ENCODE assay signal across 29 mouse cellular contexts in the genomic region with DNA sequence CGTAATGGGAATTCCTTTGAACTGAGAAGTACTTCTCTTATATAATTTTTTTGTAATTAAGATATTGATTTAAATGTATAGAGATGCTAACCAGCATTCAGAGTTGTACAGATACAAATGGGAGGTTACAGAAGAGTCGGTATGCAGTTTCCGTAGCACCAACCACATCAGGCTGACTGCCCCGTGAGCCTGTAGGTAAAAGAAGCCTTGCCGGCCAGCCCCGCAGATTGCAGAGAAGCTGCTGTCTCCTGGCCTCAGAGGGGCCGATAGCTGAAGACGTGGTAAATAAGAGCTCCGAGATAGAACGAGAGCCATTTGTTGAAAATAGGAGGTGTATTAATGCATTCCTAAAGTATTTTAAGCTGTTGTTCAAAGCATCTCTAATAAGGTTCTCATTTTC.
DNase-seq lines count a peak whose midpoint lies in the region; ATAC-seq and TF ChIP-seq lines count a peak whose summit lies in the region.
"Had no signal": no experiment of that assay in that cellular context is flagged by ENCODE, and none has a peak within 500 bp of the region (broad histone marks: within the 10 kb centered on the region; RNA-seq: fewer than 3 reads in every experiment).

No protein-coding gene starts in this region.

- TF ChIP-seq POLR2A in limb, embryonic 14.5 days (IDR thresholded peaks at IDR 0.05; ENCODE audit: borderline replicate concordance, extremely low read depth, insufficient read depth, insufficient read length): no peak

- no peaks in the 10 kb centered on the region for H3K9me3 ChIP-seq in forebrain, embryonic 10.5 days
- no peaks in the 10 kb centered on the region for H3K9me3 ChIP-seq in forebrain, postnatal 0 days (ENCODE audit: low read length)
- no peaks in the 10 kb centered on the region for H3K9me3 ChIP-seq in midbrain, embryonic 16.5 days (replicated peaks; ENCODE audit: control insufficient read depth, low read length, poor library complexity, severe bottlenecking)
- no peaks in the 10 kb centered on the region for H3K9me3 ChIP-seq in midbrain, postnatal 0 days (ENCODE audit: low read length)
- H3K9me3 ChIP-seq in forebrain, embryonic 16.5 days (ENCODE audit: control insufficient read depth, low read length): no peaks in the 10 kb centered on the region
- H3K9me3 ChIP-seq in limb, embryonic 14.5 days (ENCODE audit: control insufficient read depth, low read length): no peaks in the 10 kb centered on the region
- H3K9me3 ChIP-seq: G1E; heart, embryonic 12.5 days; neural tube, embryonic 12.5 days had no signal

- no peaks in the 10 kb centered on the region for H3K36me3 ChIP-seq in forebrain, embryonic 10.5 days (replicated peaks)
- no peaks in the 10 kb centered on the region for H3K36me3 ChIP-seq in forebrain, postnatal 0 days (ENCODE audit: insufficient read depth)
- H3K36me3 ChIP-seq in midbrain, embryonic 16.5 days (ENCODE audit: control insufficient read depth, insufficient read depth, low read length): no peaks in the 10 kb centered on the region
- no peaks in the 10 kb centered on the region; the same call in 1 of the 2 replicates for H3K36me3 ChIP-seq in midbrain, postnatal 0 days (ENCODE audit: insufficient read depth, low read length)
- no peaks in the 10 kb centered on the region for H3K36me3 ChIP-seq in forebrain, embryonic 16.5 days (ENCODE audit: control insufficient read depth, insufficient read depth)
- H3K36me3 ChIP-seq in limb, embryonic 14.5 days (ENCODE audit: control insufficient read depth, insufficient read depth, low read length): no peaks in the 10 kb centered on the region
- H3K36me3 ChIP-seq: neural tube, embryonic 12.5 days had no signal

- peaks cover 22% of the 10 kb centered on the region for H3K4me1 ChIP-seq in forebrain, embryonic 10.5 days
- no peaks in the 10 kb centered on the region for H3K4me1 ChIP-seq in forebrain, postnatal 0 days (ENCODE audit: insufficient read depth)
- no peaks in the 10 kb centered on the region; the same call in 1 of the 2 replicates for H3K4me1 ChIP-seq in midbrain, embryonic 16.5 days (ENCODE audit: control insufficient read depth, insufficient read depth, low read length)
- no peaks in the 10 kb centered on the region for H3K4me1 ChIP-seq in midbrain, postnatal 0 days (ENCODE audit: insufficient read depth, low read length)
- H3K4me1 ChIP-seq in forebrain, embryonic 16.5 days (replicated peaks; ENCODE audit: control insufficient read depth, insufficient read depth, low read length): no peaks in the 10 kb centered on the region
- H3K4me1 ChIP-seq in limb, embryonic 14.5 days (ENCODE audit: control insufficient read depth, insufficient read depth, low read length): 0 out of 2 replicates have a peak, but pooled peaks cover 5% of the 10 kb centered on the region
- H3K4me1 ChIP-seq: heart, embryonic 12.5 days; neural tube, embryonic 12.5 days had no signal

- no peak for DNase-seq in forebrain, embryonic 10.5 days (ENCODE audit: extremely low spot score, low spot score)
- DNase-seq in forebrain, postnatal 0 days: no peak
- no peak for DNase-seq in midbrain, postnatal 0 days (ENCODE audit: low spot score)
- DNase-seq in limb, embryonic 14.5 days (ENCODE audit: low spot score): no peak
- no peak for DNase-seq in heart, postnatal 36 days
- DNase-seq in kidney, postnatal 14 days: no peak
- DNase-seq: adrenal gland, adult 8-10 months; cerebellum, adult 8-10 months; cerebellum, postnatal 36 days; gastrocnemius, postnatal 25 days; heart, adult 18-20 months; kidney, postnatal 25 days; liver, postnatal 0 days; right cerebral cortex, adult 18-20 months; spleen, adult 18-20 months; thymus, postnatal 25 days had no signal

- H3K4me2 ChIP-seq in forebrain, postnatal 0 days (ENCODE audit: low read depth): no peak overlapping the region
- H3K4me2 ChIP-seq in midbrain, embryonic 16.5 days (ENCODE audit: low read length): peak overlapping the region; percentile 28; the same call in 1 of the 2 replicates
- H3K4me2 ChIP-seq in midbrain, postnatal 0 days (ENCODE audit: low read depth, low read length, poor library complexity, severe bottlenecking): no peak overlapping the region
- H3K4me2 ChIP-seq in forebrain, embryonic 16.5 days (ENCODE audit: low read length): peak overlapping the region; percentile 16; the same call in 1 of the 2 replicates
- H3K4me2 ChIP-seq in limb, embryonic 14.5 days (replicated peaks; ENCODE audit: low read depth, low read length, severe bottlenecking): 0 out of 2 replicates have a peak overlapping the region, but pooled peaks have one; percentile 1
- H3K4me2 ChIP-seq: heart, embryonic 12.5 days; hindbrain, embryonic 14.5 days; liver, embryonic 11.5 days; neural tube, embryonic 12.5 days had no signal

- H3K27ac ChIP-seq in forebrain, embryonic 10.5 days: peak overlapping the region; percentile 71; the same call in 1 of the 2 replicates
- H3K27ac ChIP-seq in forebrain, postnatal 0 days (ENCODE audit: low read depth, low read length): no peak overlapping the region
- H3K27ac ChIP-seq in midbrain, embryonic 16.5 days (ENCODE audit: low read length): peak overlapping the region; percentile 50
- no peak overlapping the region for H3K27ac ChIP-seq in midbrain, postnatal 0 days (ENCODE audit: low read depth, low read length)
- no peak overlapping the region for H3K27ac ChIP-seq in forebrain, embryonic 16.5 days (ENCODE audit: low read length)
- H3K27ac ChIP-seq in limb, embryonic 14.5 days (replicated peaks; ENCODE audit: low read depth, low read length): no peak overlapping the region
- H3K27ac ChIP-seq: hindbrain, embryonic 14.5 days; layer of hippocampus, adult 2 months; macrophage; neural tube, embryonic 12.5 days had no signal

- no peak overlapping the region for H3K4me3 ChIP-seq in forebrain, embryonic 10.5 days
- H3K4me3 ChIP-seq in forebrain, postnatal 0 days (ENCODE audit: low read depth, low read length): no peak overlapping the region
- no peak overlapping the region for H3K4me3 ChIP-seq in midbrain, embryonic 16.5 days (ENCODE audit: low read depth, low read length)
- no peak overlapping the region for H3K4me3 ChIP-seq in midbrain, postnatal 0 days (ENCODE audit: low read depth, low read length)
- no peak overlapping the region for H3K4me3 ChIP-seq in forebrain, embryonic 16.5 days (replicated peaks; ENCODE audit: low read length)
- H3K4me3 ChIP-seq in limb, embryonic 14.5 days (replicated peaks; ENCODE audit: low read length): no peak overlapping the region
- H3K4me3 ChIP-seq: erythroblast, embryonic 14.5 days; heart, embryonic 12.5 days; layer of hippocampus, adult 2 months; myocyte; neural tube, embryonic 12.5 days had no signal

- no peak overlapping the region for H3K9ac ChIP-seq in forebrain, postnatal 0 days
- no peak overlapping the region for H3K9ac ChIP-seq in midbrain, embryonic 16.5 days (ENCODE audit: low read depth, low read length)
- H3K9ac ChIP-seq in midbrain, postnatal 0 days (replicated peaks; ENCODE audit: low read length, poor library complexity, severe bottlenecking): no peak overlapping the region
- H3K9ac ChIP-seq in forebrain, embryonic 16.5 days (replicated peaks; ENCODE audit: low read depth, low read length): no peak overlapping the region
- 0 out of 2 replicates have a peak overlapping the region, but pooled peaks have one; percentile 22 for H3K9ac ChIP-seq in limb, embryonic 14.5 days (ENCODE audit: low read depth, low read length, severe bottlenecking)
- H3K9ac ChIP-seq: heart, embryonic 12.5 days; hindbrain, embryonic 14.5 days; liver, postnatal 0 days; neural tube, embryonic 12.5 days had no signal

- H3K27me3 ChIP-seq in forebrain, embryonic 10.5 days (ENCODE audit: poor library complexity, severe bottlenecking): no peaks in the 10 kb centered on the region
- H3K27me3 ChIP-seq in forebrain, postnatal 0 days (ENCODE audit: insufficient read depth, low read length): no peaks in the 10 kb centered on the region
- no peaks in the 10 kb centered on the region for H3K27me3 ChIP-seq in midbrain, embryonic 16.5 days (ENCODE audit: control insufficient read depth, insufficient read depth, low read depth, low read length)
- H3K27me3 ChIP-seq in midbrain, postnatal 0 days (ENCODE audit: insufficient read depth, low read length): no peaks in the 10 kb centered on the region
- no peaks in the 10 kb centered on the region for H3K27me3 ChIP-seq in forebrain, embryonic 16.5 days (replicated peaks; ENCODE audit: control insufficient read depth, insufficient read depth, low read length)
- H3K27me3 ChIP-seq in limb, embryonic 14.5 days (ENCODE audit: control insufficient read depth, insufficient read depth, low read length): no peaks in the 10 kb centered on the region
- H3K27me3 ChIP-seq: heart, embryonic 12.5 days; neural tube, embryonic 12.5 days had no signal

- intact Hi-C loops in heart, postnatal 36 days (cut with DNase I): no loop called here

- TF ChIP-seq CTCF in forebrain, postnatal 0 days (IDR thresholded peaks at IDR 0.05; ENCODE audit: low read depth): no peak
- TF ChIP-seq CTCF in midbrain, postnatal 0 days (IDR thresholded peaks at IDR 0.05): no peak

- ATAC-seq in forebrain, postnatal 0 days: no peak
- ATAC-seq in midbrain, embryonic 16.5 days: peak; percentile 28; the same call in 1 of the 2 replicates
- no peak for ATAC-seq in midbrain, postnatal 0 days (ENCODE audit: low FRiP score)
- no peak for ATAC-seq in forebrain, embryonic 16.5 days
- ATAC-seq in limb, embryonic 14.5 days (ENCODE audit: low FRiP score, low read depth): no peak
- ATAC-seq: intestine, postnatal 0 days; liver, postnatal 0 days; lung, postnatal 0 days had no signal

- WGBS in forebrain, embryonic 10.5 days: 65% methylated on average over 10 of the region's 10 CpGs
- WGBS in forebrain, postnatal 0 days: 51% methylated on average over 10 of the region's 10 CpGs
- 56% methylated on average over 10 of the region's 10 CpGs for WGBS in midbrain, embryonic 16.5 days
- 73% methylated on average over 10 of the region's 10 CpGs for WGBS in midbrain, postnatal 0 days
- 46% methylated on average over 10 of the region's 10 CpGs for WGBS in forebrain, embryonic 16.5 days
- 28% methylated on average over 10 of the region's 10 CpGs for WGBS in limb, embryonic 14.5 days

Comparison
In these comparisons a context has a peak if more than half of its experiments do, and no peak if none do; other contexts are left out.
1. H3K27ac ChIP-seq: peak in forebrain, embryonic 10.5 days (single experiment) and midbrain, embryonic 16.5 days (single experiment); none in forebrain, postnatal 0 days (single experiment), midbrain, postnatal 0 days (single experiment), forebrain, embryonic 16.5 days (single experiment) and limb, embryonic 14.5 days (single experiment).
2. H3K4me2 ChIP-seq: peak in midbrain, embryonic 16.5 days (single experiment), forebrain, embryonic 16.5 days (single experiment) and limb, embryonic 14.5 days (single experiment); none in forebrain, postnatal 0 days (single experiment) and midbrain, postnatal 0 days (single experiment).